Mouse (Mus musculus): Measurements from ENCODE around the gene Cxcl9.

Gene Cxcl9

DNA sequence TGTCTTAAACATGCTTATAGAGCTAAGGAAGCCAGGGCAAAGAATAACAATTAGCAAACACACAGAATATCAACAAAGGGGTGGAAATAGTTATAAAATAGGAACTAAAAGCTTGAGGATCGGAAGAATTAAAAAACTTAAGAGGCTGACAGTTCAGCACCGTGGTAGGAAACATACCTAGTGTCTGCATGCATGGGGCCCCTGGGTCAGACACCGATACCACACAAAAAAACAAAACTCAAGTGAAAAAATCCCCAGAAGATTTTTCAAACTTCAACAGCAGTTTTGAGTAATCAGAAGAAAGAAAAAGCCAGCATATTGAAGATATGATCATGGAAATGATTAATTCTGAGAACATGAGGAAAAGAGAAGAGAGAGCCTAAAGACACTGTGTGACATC, 8.9 kb upstream of the Cxcl9 start:
- DNase-seq (ENCODE audit: low spot score) = no peak

DNA sequence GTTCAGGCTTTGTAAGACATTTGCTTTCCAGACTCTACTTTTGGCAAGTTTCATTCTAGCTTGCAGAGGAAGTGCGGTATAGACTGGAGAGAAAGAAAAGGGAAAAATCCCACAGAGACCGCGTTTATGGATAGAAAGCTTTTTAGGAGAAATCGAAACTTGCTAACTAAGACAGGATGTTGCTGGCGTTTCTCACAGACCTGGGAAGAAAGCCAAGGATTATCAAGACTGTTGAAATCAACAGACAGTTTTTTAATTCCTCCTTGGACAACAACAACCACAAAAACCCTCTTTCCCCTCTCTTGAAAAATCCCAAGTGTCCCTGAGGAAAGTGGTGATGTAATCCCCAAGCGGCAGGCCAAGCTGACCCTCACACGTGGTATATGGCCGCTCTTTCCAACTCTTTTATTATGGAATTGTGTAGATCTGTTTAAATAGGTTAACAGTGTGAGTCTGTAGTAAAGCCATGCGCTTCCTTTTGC, 4.5 kb upstream of the Cxcl9 start:
- no peak for DNase-seq (ENCODE audit: low spot score)

DNA sequence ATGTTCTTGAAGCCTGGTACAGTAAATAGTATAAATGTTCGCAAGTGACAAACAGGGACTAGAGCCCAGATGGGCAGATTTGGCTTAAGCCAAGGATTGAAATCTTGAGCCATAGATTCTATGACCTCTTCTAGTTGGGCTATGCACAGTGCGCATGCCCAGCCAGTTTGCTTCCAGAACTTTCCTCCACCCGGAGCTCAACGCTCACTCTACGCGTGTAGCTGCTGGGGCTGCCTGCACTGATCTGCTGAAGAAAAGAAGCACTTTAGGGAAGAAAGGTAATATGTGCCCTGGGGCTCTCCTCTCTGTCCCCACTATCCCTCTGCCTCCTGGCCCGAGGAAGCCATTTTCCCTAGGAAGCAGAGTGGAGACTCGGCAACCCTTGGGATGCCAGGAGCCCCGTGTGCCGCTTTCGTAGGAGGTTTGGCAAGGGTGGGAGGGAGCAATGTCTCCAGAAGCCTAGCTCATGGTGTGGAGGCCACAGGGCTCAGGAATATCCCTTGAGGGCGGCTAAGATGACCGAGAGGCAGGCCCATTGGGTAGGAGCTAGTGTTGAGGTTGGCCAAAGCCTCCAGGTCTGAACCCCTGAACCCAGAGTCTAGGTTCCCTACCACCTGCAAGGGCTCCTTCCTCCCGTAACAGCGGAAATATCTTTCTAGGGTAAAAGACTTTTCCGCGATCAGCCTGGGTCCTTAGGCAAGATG, 3.9 kb upstream of the Cxcl9 start, which contains the start of gene Art3:
Gene Art3 (plus strand): TSS at position 193 of the 704 bp plus-strand sequence.
- DNase-seq (ENCODE audit: low spot score) = no peak

DNA sequence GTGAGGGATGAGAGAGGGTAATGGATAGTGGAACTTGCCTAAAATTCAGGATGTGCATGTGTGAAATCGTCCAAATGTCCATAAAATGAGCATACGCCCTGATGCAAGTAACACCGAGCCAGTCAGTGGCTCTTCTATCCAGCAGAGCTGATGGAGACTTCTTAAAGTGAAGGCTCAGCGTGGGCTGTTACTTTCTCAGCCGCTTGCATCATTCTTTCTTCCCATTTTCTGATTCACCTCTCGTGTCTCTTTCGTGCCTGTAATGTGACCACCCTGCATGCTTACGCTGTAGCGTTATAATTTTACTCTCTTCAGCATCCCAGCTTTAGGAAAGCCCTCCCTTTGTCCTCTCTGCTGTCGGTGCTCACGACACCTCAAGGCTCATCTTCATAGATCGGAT, 3.2 kb upstream of the Cxcl9 start:
- DNase-seq (ENCODE audit: low spot score) = no peak

DNA sequence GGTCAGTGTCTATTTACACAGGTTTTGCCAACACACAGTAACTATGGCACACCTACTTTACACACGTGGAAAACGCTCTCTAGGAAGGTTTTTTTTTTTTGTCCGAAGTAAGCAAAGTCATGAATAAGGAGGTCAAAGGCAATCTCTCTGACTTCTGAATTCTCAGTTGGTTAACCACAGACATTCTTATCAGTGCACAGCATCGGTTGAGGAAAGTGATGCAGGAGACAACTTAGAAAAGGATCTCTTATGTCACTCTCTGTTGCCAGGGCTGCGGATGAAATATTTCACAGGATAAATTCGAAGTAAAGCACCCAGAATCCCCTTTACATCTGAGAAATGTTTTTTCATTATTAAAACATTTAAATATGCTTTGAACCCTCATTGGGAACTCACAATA, 512 bp downstream of the Cxcl9 start:
- DNase-seq (ENCODE audit: low spot score) = no peak

DNA sequence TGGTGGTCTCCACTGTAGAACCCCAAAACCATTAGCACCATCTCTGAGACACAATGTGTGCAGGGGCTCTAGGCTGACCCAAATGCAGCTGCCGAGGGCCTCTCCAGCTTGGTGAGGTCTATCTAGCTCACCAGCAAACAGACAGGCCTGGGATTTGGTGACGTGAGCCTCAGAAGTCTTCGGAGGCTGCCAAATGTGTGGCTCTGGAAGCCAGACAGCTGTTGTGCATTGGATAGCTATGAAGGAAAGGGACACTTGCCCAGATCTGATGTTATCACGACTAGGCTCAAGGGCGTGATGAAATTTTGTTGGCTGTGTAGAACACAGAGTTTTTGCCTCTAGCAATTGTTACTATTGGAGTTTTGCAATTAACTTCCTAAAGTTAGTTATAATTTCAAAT, 4.6 kb downstream of the Cxcl9 start:
- DNase-seq (ENCODE audit: low spot score) = no peak

DNA sequence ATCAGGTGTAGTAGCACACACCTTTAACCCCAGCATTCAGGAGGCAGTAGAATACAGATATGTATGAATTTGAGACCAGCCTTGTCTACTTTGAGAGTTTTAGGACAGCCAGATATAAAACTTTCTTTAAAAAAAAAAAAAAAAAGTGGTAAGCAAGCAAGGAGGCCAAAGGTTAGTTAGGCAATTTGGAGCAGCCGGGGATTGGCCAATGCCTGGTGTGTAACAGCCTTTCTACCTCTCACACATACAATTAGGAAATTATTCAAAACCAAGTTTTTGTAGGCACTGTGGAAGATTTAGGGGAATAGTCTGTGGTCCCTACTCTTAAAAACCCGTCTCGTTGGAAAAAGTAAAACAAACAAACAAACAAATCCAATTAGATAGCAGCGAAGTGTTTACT, 5.3 kb downstream of the Cxcl9 start:
- no peak for DNase-seq (ENCODE audit: low spot score)

DNA sequence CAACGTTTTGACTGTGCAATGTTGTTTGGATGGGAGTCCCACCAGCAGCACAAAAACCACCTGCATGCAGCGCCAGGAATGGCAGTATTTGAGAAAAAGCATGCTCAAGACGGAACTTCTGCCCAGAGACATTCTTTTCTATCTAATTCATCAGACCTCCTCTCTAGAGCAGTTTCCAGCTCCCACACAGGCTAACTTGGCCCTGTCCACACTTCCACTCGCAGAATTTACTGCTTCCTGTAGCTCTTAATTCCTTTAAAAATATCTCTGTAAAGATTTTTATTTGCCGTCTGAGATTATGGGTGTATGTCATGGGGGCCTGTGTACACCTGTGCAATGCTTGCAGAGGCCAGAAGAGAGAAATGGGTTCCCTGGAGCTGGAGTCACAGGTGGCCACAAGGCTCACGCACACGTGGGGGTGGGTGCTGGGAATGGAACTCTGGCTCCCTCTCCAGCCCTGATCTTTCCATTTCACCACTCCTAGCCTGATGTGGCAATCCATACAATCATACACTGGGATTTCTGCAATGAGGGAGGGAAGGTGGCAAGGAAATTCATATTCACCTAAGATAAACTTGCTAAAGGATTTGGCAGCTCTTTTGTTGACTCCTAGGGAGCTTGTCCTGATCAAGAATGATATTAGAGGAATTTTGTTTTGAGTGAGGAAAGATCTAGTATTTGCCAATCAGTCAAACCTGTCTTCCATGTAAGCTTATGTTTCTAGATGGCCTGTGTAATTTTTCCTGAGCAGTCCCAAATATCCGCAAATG, 6.1 kb downstream of the Cxcl9 start:
- no peak for DNase-seq (ENCODE audit: low spot score)

DNA sequence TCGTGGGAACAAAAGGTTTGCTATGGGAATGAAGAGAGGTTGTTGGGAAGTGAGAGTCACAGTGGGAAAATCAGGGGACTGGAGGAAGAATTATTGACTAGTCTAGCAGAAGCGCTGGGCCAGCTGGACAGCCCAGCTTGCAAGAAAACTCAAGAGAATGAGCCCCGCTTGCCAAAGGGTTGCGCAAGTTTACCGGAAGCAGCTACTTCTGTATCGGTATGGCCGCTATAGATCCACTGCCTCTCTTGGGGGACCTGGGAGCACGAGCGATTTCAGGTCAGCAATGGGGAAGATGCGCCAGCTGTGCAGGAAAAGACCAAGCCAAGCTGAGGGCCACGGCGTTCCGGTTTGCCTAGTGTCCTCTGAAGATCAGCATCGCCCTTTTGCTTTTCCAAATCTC, 9.3 kb downstream of the Cxcl9 start:
- no peak for DNase-seq (ENCODE audit: low spot score)

DNA sequence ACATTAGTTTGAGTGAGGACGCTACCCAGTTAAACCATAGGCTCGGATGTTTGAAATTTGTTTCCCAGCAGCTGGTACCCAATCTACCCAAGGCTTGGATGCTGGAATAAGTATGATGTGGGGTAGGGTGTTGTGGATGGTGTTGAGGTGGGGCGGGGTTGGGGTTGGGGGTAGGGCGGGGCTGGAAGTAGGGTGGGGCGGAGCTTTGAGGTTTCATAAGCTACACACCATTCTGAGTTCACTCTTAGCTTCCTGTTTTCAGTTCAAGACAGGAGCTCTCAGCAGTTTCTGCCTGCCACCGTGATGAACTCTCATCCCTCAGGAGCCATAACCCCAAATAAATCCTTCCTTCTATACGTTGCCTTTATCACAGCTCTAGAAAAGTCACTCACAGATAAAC, 9.8 kb downstream of the Cxcl9 start:
- no peak for DNase-seq (ENCODE audit: low spot score)

DNA sequence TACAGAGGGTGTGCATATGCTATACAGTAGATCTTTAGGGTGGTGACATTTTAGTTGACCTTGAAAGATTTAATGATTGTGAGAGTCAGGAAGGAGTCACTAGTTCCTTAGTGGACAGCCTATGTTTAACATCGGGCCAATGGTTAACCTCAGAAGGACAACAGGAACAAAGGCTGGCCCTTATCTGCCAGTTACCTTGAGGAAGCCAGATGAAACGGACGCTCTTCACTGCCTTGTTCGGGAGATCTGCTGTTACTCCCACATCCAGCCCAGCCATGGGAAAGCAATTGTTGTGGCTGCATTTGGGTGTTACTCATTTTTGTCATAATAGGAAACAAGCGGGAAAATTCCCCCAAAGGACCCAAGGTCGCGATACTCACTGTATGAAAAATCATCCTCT, 14.1 kb downstream of the Cxcl9 start:
- DNase-seq (ENCODE audit: low spot score) = no peak

DNA sequence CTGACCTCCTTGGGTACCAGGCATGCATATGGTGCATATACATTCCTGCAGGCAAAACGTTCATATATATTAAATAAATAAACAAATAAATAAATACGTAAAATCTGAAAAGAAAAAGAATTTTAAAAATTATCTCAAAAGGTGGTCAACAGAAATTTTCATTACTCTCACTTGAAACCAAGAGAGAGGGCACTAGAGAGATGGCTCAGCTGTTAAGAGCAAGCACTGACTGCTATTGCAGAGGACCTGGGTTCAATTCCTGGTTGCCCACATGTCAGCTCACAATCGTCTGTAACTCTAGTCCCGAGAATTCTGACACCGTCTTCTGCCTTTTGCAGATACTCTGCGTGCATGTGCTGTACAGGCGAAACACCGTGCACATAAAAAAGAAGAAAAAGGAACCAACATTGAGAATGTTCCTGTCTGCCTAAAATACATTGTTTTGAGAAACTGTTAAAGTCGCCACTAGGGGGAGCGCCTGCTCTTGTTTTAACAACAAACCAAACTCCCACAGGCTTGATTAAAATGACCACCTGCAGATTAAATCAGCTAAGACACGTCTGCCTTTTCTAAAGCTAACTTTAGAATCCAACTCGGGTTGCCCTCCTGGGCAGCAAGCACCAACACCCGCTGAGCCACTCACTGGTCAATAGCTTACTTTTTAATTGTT, 15.7 kb downstream of the Cxcl9 start:
- DNase-seq (ENCODE audit: low spot score) = no peak

DNA sequence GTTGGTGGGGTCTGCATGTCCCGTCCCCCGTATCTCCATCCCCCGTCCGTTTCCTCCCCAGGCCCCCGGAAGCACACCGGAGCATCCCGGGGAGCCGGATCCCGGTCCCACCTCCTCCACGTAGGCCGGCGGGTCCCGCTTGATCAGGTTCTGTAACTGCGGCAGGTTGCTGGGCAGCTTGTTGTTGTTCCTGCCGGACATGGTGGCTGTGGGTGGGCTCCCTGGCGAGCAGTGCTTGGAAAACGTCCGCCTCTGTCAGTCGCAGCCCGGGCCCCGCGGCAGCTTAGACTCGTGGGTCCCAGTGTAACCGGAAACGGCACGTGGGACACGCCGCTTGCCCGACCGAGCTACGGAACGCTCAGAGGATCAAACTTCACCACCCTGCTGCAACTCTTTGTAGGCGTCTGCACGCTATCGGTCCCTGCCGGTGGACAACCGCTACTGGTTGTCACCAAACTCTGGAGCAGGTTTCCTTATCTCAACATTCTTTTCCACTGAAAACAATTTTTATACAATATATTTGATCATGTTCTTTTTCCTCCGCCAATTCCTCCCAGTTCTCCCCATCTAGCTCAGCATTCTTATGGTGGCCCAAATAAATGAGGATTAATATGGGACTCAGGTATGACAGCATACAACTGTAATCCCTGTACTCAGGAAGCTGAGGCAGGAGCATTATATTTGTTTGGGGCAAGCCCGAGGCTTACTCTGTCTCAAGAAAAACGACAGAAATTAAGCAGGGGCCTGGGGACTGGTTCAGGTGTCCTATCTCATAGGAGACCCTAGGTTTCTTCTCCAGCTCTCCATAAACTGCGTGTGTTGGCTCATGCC, 18.0 kb downstream of the Cxcl9 start, which contains the start of gene Sdad1:
Gene Sdad1 (minus strand): TSS at position 799 of the 831 bp plus-strand sequence.
- peak; percentile 69 for DNase-seq (ENCODE audit: low spot score)

DNA sequence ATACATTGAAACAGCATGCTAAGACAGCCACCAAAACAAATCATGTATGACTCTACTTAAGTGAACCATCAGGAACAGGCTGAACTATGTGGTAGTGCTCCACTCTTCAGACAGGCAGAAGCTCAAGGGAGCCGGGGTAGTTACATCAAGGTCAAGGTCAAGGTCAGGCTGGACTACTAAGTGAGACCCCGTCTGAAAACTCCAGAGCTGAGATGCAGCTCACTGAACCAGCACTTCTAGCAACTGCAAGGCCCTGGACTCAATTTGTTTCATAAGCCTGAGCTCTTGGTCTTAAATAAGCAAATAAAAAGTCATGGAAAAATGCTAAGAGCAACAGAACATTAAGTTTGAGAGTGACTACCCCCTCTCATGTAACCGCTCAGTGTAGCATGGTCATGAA, 23.6 kb downstream of the Cxcl9 start:
- DNase-seq (ENCODE audit: low spot score) = no peak

DNA sequence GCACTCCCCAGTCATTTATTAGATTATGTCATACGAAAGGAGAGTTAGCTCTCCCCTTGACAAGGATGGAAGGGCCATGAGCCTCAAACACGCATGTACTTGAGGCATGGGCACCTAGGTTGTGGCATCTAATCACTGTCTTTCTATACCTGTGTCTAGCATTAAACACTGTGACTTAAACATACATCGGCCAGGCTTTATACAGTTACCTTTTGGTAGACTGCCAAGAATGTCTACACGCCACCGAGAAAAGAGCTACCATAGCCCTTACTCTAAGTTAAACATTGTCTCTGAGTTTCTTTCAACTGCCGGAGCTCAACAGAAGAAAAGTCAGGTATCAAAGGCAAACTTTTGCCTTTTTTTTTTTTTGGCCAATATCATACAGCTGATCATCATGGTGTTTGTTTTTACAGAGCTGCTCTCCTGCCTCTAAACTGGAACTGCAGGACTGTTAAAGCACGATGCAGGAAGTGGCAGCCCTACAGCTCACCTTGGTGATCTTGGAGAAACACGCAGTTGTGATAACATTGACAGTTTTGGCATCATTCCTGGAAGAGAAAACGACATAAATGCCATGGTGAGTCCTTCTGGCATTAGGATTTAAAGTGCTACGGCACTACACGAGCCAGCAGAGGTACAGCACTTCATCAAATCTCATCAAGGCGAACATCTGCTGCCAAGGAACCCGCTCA, 25.6 kb downstream of the Cxcl9 start:
- DNase-seq (ENCODE audit: low spot score) = no peak

DNA sequence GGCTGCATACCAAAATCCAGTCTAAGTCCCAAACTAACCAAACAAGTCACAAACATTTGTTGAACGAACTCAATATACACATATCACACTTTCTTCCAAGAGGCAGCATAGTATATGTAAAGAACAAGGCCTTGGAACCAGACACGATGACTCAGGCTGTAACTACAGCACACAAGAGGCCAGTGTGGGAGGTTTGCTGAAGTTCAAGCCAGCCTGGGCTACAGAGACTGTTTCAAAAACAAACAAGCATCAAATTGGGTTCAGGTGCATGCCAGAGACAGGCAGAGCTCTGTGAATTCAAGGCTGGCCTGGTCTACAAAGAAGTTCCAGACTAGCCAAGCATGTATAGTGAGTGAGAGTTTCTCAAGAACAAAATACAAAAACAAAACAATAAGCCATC, 33.4 kb downstream of the Cxcl9 start:
- DNase-seq (ENCODE audit: low spot score) = no peak

DNA sequence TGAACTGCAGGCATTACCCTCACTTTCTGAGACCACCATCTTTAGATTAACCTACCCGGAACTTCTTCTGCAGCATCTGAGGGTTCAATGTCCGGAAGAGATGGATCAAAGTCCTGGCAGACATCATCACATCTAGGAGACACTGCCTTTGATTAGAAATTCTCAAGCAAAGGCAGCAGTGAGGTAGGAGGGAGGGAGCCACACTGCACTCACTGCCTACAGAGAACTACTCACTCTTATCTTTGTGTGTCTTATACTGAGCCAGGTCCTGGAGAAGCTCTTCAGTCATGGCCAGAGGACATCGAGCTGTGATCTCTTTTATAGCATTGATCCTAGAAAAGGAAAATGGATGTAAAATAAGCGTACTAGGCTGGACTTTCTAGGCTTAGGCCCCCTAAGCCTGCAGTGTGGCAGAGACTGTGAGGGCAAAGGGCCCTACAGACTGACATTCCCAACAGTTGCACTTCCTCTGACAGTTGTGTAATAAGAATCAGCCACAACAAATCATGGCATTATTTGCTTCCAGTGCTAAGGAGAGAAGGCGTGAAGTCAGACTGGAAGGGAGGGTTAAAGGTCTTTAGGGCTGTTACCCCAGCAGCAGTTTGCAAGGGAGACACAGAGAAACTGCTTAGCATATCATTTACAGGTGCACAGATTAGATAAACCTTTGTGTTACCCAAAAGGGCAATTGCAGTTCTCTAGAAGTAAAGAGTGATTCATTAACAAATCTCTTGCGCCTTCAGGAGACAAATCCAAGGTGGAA, 36.0 kb downstream of the Cxcl9 start:
- DNase-seq (ENCODE audit: low spot score) = no peak

DNA sequence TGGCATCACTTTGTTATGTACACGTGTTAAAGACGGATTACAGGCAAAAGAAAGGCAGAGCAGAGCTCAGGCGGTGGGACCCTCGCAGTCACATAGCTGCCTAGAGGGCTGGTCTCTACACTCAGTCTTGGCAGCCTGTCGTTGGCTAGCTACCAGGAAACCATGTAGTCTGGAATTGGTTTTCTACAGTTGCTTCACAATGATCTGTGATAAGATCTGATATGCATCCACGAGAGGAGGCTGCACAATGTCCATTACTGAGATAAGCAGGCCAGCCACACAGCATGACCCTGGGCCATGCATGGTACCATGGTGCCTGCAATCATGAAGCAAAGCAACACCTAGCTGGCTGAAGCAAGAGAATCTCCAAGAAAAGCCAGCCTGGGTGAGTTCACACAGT, 40.0 kb downstream of the Cxcl9 start:
- no peak for DNase-seq (ENCODE audit: low spot score)

DNA sequence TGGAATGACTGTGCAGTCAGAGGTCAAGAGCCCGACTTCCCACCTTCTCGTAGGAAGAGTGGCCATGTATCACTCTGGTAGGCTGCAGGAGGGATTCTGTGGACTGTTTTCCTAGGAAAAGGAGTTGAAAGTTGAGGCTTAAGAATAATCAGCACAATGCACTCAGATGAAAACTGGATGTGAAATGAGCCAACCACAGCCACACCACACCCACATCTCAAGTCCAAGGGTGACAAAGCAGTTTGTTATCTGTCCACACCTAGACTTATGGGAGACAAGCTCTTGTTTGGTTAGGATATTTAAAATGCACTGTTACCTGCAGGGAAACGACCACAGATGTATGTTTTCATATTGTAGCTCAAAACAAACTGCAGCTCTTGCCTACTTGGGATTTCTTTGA, 44.8 kb downstream of the Cxcl9 start:
- DNase-seq (ENCODE audit: low spot score) = no peak

DNA sequence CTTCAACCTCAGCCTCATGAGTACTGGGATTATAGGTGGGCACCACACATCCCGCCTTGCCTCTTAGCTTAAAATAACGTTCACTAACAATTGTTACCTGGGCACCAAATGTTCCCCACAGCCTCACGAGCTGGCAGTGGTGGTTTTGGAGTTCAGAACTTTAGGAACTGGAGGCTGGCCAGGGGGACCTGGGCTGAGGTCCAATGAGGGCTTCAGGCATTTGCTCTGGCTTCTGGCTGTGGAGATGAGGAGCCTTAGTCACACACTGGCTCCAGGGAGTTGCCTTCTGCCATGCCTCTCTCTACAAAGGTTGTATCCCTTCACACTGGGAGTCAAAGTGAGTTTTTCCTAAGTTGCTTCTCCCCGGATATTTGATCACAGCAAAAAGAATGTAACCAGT, 45.3 kb downstream of the Cxcl9 start:
- no peak for DNase-seq (ENCODE audit: low spot score)
